Mouse (Mus musculus): ENCODE data around the gene Lamtor4. TPM values are rescaled to one million over a fixed set of nuclear protein-coding genes. Genes with fewer than 3 reads are reported as not detected.

Lamtor4 gene
- polyA plus RNA-seq, 1 experiment from 2014 or later, result 78.6 TPM

DNA sequence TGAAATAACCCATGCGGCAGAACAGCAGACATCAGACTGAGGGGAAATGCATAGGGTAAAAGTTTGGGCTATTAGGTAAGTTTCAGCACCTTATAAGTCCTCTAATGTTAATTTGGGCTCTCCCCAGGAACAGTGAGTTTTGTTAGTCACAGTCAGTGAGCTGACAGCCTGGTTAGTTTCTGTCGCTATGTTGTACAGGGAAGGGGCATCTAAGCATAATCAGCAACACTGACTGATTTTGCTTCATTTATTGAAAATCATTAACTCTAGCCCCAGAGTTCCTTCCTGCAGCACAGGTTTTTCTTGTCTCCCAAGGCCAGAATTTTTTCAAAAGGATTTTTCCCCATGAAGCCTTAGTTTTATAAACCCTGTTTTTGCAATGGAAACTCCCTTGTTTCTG, 21.5 kb upstream of the Lamtor4 start:
- no peak overlapping the region for H3K4me2 ChIP-seq
- H3K4me3 ChIP-seq, result no peak overlapping the region
- no peak for ATAC-seq (replicated peaks; ENCODE audit: insufficient number of reproducible peaks, insufficient read depth, low FRiP score, low read depth)
- no peaks in the 10 kb centered on the region for H3K27me3 ChIP-seq
- no peaks in the 10 kb centered on the region for H3K4me1 ChIP-seq (replicated peaks)
- H3K36me3 ChIP-seq, result no peaks in the 10 kb centered on the region
- 79% methylated on average over 2 of the region's 2 CpGs for WGBS
- H3K27ac ChIP-seq, result no peak overlapping the region
- no peaks in the 10 kb centered on the region for H3K9me3 ChIP-seq (replicated peaks)
- no peak overlapping the region for H3K9ac ChIP-seq

DNA sequence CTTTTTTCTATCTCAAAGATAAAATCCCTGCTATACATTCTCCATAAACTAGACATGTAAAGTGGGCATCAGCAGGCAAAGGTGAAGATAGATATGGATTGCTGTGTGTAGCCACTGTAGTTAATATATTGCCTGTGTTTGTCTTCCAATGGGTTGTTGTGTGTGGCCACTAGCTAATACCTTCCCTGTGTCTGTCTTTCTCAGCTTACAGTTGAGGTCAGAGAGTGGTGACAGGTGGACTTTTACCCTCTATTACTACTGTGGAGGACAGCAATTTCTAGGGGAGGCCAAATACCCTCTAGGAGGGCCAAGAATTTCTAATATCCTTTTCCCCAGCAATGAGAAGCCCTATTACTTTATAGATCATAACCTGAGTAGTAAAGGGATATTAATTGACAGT, 21.1 kb upstream of the Lamtor4 start:
- no peak overlapping the region for H3K27ac ChIP-seq
- no peaks in the 10 kb centered on the region for H3K36me3 ChIP-seq
- no peak overlapping the region for H3K4me2 ChIP-seq
- H3K4me1 ChIP-seq (replicated peaks), result no peaks in the 10 kb centered on the region
- H3K4me3 ChIP-seq, result no peak overlapping the region
- no peak for ATAC-seq (replicated peaks; ENCODE audit: insufficient number of reproducible peaks, insufficient read depth, low FRiP score, low read depth)
- no peaks in the 10 kb centered on the region for H3K9me3 ChIP-seq (replicated peaks)
- no peak overlapping the region for H3K9ac ChIP-seq
- H3K27me3 ChIP-seq, result no peaks in the 10 kb centered on the region

DNA sequence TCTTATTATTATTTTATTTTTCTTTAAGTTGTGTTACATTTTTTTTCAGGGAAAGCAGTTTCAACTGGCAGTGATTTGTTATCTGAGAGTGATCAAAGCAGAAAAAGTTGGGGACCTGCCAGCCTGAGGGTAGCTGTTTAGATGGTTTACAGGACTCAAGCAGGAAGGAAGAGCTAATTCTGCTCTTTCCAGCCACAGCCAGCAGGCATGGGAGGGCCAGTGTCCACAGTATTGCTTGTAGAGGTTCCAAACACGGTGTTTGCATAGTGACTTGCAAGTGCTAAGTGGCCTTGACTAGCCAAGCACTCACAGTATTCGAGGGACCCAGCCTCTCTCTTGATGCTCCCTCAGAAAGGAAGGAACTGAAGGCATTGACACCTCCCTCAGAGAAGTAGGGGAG, 13.8 kb upstream of the Lamtor4 start:
- no peak overlapping the region for H3K27ac ChIP-seq
- no peak for ATAC-seq (replicated peaks; ENCODE audit: insufficient number of reproducible peaks, insufficient read depth, low FRiP score, low read depth)
- no peak overlapping the region for H3K4me2 ChIP-seq
- no peak overlapping the region for H3K4me3 ChIP-seq
- no peaks in the 10 kb centered on the region for H3K4me1 ChIP-seq (replicated peaks)
- no peaks in the 10 kb centered on the region for H3K27me3 ChIP-seq
- no peaks in the 10 kb centered on the region for H3K9me3 ChIP-seq (replicated peaks)
- no peak overlapping the region for H3K9ac ChIP-seq
- 28% methylated on average over 2 of the region's 2 CpGs for WGBS
- no peaks in the 10 kb centered on the region for H3K36me3 ChIP-seq

DNA sequence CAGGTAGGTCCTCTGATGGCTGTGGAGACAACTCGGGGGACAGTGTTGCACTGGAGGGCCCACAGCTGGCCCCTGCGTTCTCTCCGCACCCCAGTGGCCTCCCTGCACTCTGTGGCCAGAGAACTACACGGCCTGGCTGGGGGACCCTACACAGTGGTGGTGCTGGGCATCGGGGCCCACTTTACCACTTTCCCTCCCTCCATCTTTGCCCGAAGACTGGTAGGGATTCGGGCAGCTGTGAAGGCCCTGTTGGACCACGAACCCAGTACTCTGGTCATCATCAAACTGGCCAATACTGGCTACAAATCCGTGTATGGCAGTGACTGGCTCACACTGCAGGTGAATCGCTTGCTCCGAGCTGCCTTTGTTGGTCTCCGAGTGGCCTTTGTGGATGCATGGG, 4.1 kb upstream of the Lamtor4 start:
- H3K4me2 ChIP-seq, result no peak overlapping the region
- H3K4me3 ChIP-seq, result no peak overlapping the region
- WGBS, result 81% methylated on average over 12 of the region's 12 CpGs
- no peaks in the 10 kb centered on the region for H3K9me3 ChIP-seq (replicated peaks)
- ATAC-seq (replicated peaks; ENCODE audit: insufficient number of reproducible peaks, insufficient read depth, low FRiP score, low read depth), result no peak
- H3K27me3 ChIP-seq, result no peaks in the 10 kb centered on the region
- H3K27ac ChIP-seq, result no peak overlapping the region
- no peak overlapping the region for H3K9ac ChIP-seq
- peaks cover 7% of the 10 kb centered on the region for H3K4me1 ChIP-seq (replicated peaks)
- no peaks in the 10 kb centered on the region for H3K36me3 ChIP-seq

DNA sequence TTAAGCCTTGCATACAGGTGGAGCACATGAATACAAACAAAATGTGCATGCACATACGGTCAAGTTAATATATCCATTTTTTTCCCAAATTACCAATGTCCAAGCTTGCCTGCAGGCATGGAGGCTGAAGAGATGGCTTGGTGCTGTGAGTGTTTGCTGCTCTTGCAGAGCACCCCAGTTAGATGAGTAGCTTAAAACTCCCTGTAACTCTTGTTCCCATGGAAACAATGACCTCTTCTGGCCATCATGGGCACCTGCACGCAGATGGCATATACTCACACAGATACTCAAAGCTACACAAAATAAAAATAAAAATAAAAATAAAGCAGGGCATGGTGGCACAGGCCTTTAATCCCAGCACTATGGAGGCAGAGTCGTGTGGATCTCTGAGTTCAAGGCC, 2.2 kb upstream of the Lamtor4 start:
- H3K27me3 ChIP-seq, result no peaks in the 10 kb centered on the region
- no peak for ATAC-seq (replicated peaks; ENCODE audit: insufficient number of reproducible peaks, insufficient read depth, low FRiP score, low read depth)
- no peak overlapping the region for H3K4me2 ChIP-seq
- H3K4me1 ChIP-seq (replicated peaks), result peaks cover 14% of the 10 kb centered on the region
- H3K27ac ChIP-seq, result no peak overlapping the region
- no peaks in the 10 kb centered on the region for H3K9me3 ChIP-seq (replicated peaks)
- 85% methylated on average over 3 of the region's 3 CpGs for WGBS
- H3K4me3 ChIP-seq, result no peak overlapping the region
- no peaks in the 10 kb centered on the region for H3K36me3 ChIP-seq
- no peak overlapping the region for H3K9ac ChIP-seq

DNA sequence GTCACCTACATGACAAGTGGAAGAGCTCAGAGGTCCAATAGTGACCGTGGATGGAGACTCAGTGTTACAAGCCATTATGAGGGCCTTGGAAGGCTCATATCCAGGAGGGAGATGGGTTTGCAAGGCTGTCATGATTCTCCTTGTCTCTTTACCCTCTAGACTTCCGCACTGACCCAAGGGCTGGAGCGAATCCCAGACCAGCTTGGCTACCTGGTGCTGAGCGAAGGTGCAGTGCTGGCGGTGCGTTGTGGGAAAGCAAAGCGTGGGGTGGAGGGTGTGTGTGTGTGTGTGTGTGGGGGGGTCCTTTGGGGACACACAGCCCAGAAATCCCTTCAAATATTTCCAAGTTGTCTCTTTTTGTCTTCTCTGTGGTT, 799 bp downstream of the Lamtor4 start:
- H3K4me3 ChIP-seq, result peak overlapping the region; percentile 77
- peaks cover 26% of the 10 kb centered on the region for H3K36me3 ChIP-seq
- no peaks in the 10 kb centered on the region for H3K9me3 ChIP-seq (replicated peaks)
- H3K27ac ChIP-seq, result peak overlapping the region; percentile 86
- 9% methylated on average over 7 of the region's 7 CpGs for WGBS
- peak overlapping the region; percentile 65 for H3K9ac ChIP-seq
- peak; percentile 4; the same call in 1 of the 2 replicates for ATAC-seq (replicated peaks; ENCODE audit: insufficient number of reproducible peaks, insufficient read depth, low FRiP score, low read depth)
- H3K4me2 ChIP-seq, result peak overlapping the region; percentile 86
- H3K27me3 ChIP-seq, result no peaks in the 10 kb centered on the region
- H3K4me1 ChIP-seq (replicated peaks), result peaks cover 38% of the 10 kb centered on the region

DNA sequence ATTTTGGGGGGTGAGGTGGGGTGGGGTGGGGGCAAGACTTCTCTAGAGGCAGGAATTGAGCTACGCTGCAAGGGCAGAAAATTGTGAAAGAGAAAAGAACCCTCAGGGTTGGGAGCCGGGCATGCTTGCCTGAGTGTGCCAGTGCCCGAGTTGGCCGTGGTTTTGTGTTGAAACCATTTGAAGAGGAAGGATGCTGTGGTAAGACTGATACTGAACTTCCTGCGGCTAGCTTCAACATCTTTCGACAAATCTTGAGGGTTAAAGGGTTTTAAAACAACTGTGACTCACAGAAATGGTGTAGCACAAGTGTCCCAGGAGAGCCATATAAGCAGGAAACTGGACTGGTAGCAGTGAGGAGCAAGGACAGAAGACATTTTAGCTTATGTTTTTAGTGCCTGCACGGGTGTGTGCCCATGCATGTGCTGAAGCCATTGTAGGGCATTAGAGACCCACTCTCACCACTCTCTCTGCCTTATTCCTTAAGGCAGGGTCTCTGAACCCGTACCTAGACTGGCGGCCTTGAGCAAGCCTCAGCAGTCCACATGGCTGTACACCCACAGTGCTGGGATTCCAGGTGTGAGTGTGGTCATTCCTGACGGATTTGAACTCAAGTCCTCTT, 1.8 kb downstream of the Lamtor4 start:
- peaks cover 41% of the 10 kb centered on the region for H3K4me1 ChIP-seq (replicated peaks)

DNA sequence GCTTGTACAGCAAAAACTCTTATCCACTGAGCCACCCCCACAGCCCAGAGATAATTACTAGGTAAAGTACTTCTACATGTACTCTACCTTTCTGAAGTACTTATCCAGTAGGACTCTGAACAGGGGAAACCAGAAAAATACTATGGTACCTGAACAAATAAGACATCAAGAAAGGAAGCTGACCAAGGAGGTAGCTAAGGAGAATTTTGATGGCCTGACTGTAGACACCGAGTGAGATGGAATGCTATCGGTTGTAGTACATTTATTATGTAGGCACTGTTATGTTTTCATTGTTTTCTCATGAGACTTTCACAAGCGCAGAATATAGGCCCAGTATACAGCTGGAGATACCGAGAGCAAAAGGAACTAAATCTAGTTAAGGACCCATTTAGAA, 2.3 kb downstream of the Lamtor4 start:
- Histone ChIP-seq H3K27ac (no peak overlapping the region), H3K9ac (no peak overlapping the region), H3K4me1 (replicated peaks) (peaks cover 46% of the 10 kb centered on the region), H3K36me3 (peaks cover 26% of the 10 kb centered on the region), H3K4me3 (no peak overlapping the region), H3K27me3 (no peaks in the 10 kb centered on the region), H3K9me3 (replicated peaks) (no peaks in the 10 kb centered on the region), H3K4me2 (no peak overlapping the region)
- 92% methylated on average over 4 of the region's 4 CpGs for WGBS
- ATAC-seq (replicated peaks; ENCODE audit: insufficient number of reproducible peaks, insufficient read depth, low FRiP score, low read depth), result no peak

More for the DNA sequence above, 1.8 kb downstream of the Lamtor4 start:
- Histone ChIP-seq H3K36me3 (peaks cover 26% of the 10 kb centered on the region), H3K27me3 (no peaks in the 10 kb centered on the region), H3K9me3 (replicated peaks) (no peaks in the 10 kb centered on the region), H3K4me2 (no peak overlapping the region), H3K4me3 (no peak overlapping the region), H3K9ac (no peak overlapping the region), H3K27ac (no peak overlapping the region)
- 75% methylated on average over 10 of the region's 10 CpGs for WGBS
- no peak for ATAC-seq (replicated peaks; ENCODE audit: insufficient number of reproducible peaks, insufficient read depth, low FRiP score, low read depth)

DNA sequence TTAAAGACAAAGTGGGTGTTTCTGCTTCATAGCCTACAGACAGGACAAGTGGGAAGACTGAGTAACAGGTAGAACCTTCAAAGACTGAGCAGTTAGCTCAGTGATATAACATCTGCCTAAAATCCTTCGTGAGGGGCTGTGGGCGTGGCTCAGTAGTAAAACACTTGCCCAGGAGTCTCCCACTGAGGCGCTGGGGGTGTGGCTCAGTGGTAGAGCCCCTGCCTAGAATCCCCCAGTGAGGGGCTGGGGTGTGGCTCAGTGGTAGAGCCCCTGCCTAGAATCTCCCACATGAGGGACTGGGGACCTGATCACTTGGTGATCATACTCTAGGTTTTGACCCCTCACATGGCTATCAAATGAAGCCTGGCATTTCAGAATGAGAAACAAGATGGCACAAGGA, 2.8 kb downstream of the Lamtor4 start:
- peaks cover 51% of the 10 kb centered on the region for H3K4me1 ChIP-seq (replicated peaks)
- ATAC-seq (replicated peaks; ENCODE audit: insufficient number of reproducible peaks, insufficient read depth, low FRiP score, low read depth), result no peak
- H3K4me2 ChIP-seq, result no peak overlapping the region
- H3K27ac ChIP-seq, result no peak overlapping the region
- H3K9ac ChIP-seq, result no peak overlapping the region
- no peak overlapping the region for H3K4me3 ChIP-seq
- H3K9me3 ChIP-seq (replicated peaks), result no peaks in the 10 kb centered on the region
- H3K27me3 ChIP-seq, result no peaks in the 10 kb centered on the region
- 83% methylated on average over 3 of the region's 3 CpGs for WGBS
- H3K36me3 ChIP-seq, result peaks cover 26% of the 10 kb centered on the region

DNA sequence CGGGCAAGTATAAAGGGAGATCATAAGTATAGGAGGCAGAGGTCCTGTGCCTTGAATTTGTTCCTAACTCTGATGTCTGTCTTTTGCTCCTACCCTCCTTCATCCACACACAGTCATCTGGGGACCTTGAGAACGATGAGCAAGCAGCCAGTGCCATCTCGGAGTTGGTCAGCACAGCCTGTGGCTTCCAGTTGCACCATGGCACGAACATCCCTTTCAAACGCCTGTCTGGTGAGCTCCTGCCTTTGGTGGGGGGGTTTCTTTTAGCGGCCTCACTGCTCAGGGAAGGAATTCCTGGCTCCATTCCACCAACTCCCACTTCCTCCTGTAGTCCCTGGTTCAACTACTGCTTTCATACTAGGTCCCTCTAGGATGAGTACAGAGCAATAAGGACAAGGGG, 3.3 kb downstream of the Lamtor4 start:
- Histone ChIP-seq H3K4me3 (no peak overlapping the region), H3K4me2 (no peak overlapping the region), H3K27me3 (no peaks in the 10 kb centered on the region), H3K9me3 (replicated peaks) (no peaks in the 10 kb centered on the region), H3K27ac (no peak overlapping the region), H3K4me1 (replicated peaks) (peaks cover 53% of the 10 kb centered on the region), H3K9ac (no peak overlapping the region), H3K36me3 (peaks cover 26% of the 10 kb centered on the region)
- 57% methylated on average over 6 of the region's 6 CpGs for WGBS
- ATAC-seq (replicated peaks; ENCODE audit: insufficient number of reproducible peaks, insufficient read depth, low FRiP score, low read depth), result no peak

DNA sequence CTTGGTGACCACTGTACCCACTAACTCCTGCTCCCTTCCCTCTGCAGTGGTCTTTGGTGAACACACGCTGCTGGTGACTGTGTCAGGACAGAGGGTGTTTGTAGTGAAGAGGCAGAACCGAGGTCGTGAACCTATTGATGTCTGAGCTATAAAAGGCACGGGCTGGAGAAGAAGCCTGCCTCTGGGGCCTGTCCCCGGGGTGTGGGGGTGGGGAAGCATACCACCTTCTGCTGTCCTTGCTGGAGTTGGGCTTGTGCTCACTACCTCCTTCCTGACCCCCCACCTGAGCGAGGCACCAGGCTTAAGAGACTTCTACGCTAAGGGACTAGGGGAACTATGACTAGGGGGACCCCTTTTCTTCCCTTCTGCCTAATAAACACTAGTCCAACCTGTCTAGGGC, 3.7 kb downstream of the Lamtor4 start:
- 44% methylated on average over 7 of the region's 7 CpGs for WGBS
- Histone ChIP-seq H3K4me3 (no peak overlapping the region), H3K4me2 (no peak overlapping the region), H3K36me3 (peaks cover 26% of the 10 kb centered on the region), H3K4me1 (replicated peaks) (peaks cover 53% of the 10 kb centered on the region), H3K9ac (no peak overlapping the region), H3K27ac (no peak overlapping the region), H3K9me3 (replicated peaks) (no peaks in the 10 kb centered on the region), H3K27me3 (no peaks in the 10 kb centered on the region)
- ATAC-seq (replicated peaks; ENCODE audit: insufficient number of reproducible peaks, insufficient read depth, low FRiP score, low read depth), result no peak

DNA sequence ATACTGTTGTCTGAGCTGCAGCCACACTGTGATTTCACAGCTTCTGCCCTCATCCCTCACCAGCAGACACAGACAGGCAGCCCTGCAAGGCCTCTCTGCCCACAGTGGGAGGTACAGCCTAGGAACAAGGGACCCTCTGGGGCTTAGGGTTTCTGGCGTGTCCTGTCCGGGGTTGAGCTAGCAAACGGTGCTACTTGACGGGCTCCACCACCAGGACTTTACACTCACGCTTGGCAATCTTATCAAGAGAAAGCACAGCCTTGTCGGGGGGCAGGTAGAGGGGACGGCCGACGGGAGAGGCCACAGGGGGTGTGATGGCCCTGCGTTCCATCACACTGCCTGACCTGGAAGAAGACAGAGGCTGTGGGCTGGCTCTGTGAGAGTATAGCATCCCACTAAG, 4.8 kb downstream of the Lamtor4 start:
- Histone ChIP-seq H3K27ac (no peak overlapping the region), H3K27me3 (no peaks in the 10 kb centered on the region), H3K36me3 (peaks cover 26% of the 10 kb centered on the region), H3K4me3 (no peak overlapping the region), H3K9ac (no peak overlapping the region), H3K4me1 (replicated peaks) (peaks cover 55% of the 10 kb centered on the region), H3K9me3 (replicated peaks) (no peaks in the 10 kb centered on the region), H3K4me2 (no peak overlapping the region)
- WGBS, result 40% methylated on average over 10 of the region's 10 CpGs
- no peak for ATAC-seq (replicated peaks; ENCODE audit: insufficient number of reproducible peaks, insufficient read depth, low FRiP score, low read depth)
